Comparison of ENCODE assay signal across 21 mouse cellular contexts in genomic region chr2:68873086-68873485, GRCm38 (mm10). TPM values are rescaled to one million over a fixed set of nuclear protein-coding genes. Genes with fewer than 3 reads are reported as not detected.
DNase-seq lines count a peak whose midpoint lies in the region; ATAC-seq lines count a peak whose summit lies in the region.
"Had no signal": no experiment of that assay in that cellular context is flagged by ENCODE, and none has a peak within 500 bp of the region (broad histone marks: within the 10 kb centered on the region; RNA-seq: fewer than 3 reads in every experiment).

No protein-coding gene starts in this region.

- H3K9ac ChIP-seq in heart, embryonic 11.5 days (ENCODE audit: low read depth, low read length), result no peak overlapping the region
- H3K9ac ChIP-seq: forebrain, embryonic 12.5 days; heart, embryonic 12.5 days had no signal

- H3K27me3 ChIP-seq in heart, embryonic 11.5 days (ENCODE audit: control insufficient read depth, insufficient read depth, low read length), result no peaks in the 10 kb centered on the region
- H3K27me3 ChIP-seq: forebrain, embryonic 12.5 days; heart, embryonic 12.5 days had no signal

- peak; percentile 30 for DNase-seq in heart, adult 11 months
- peak; percentile 85 for DNase-seq in MEL-GATA-1-ER (ENCODE audit: extremely low read depth, low read depth)
- no peak for DNase-seq in adrenal gland, postnatal 14 days
- DNase-seq in gastrocnemius, adult 18-20 months (ENCODE audit: low spot score), result no peak
- DNase-seq in frontal cortex, adult 2 months (ENCODE audit: extremely low spot score in 1 of 2, low spot score in 1 of 2), result no peak
- DNase-seq: cerebellum, adult 11 months; cerebellum, postnatal 14 days; gastrocnemius, postnatal 25 days; kidney, adult 18-20 months; kidney, postnatal 36 days; layer of hippocampus, adult 9-11 months; right cerebral cortex, postnatal 25 days; thymus, postnatal 14 days had no signal

- H3K9me3 ChIP-seq in heart, embryonic 11.5 days (replicated peaks; ENCODE audit: control insufficient read depth, low read length), result no peaks in the 10 kb centered on the region
- H3K9me3 ChIP-seq: forebrain, embryonic 12.5 days; heart, embryonic 12.5 days had no signal

- H3K4me3 ChIP-seq in heart, embryonic 11.5 days (ENCODE audit: low read depth, low read length), result no peak overlapping the region
- H3K4me3 ChIP-seq: forebrain, embryonic 12.5 days; heart, embryonic 12.5 days had no signal

- H3K36me3 ChIP-seq in heart, embryonic 11.5 days (ENCODE audit: control insufficient read depth, insufficient read depth, low read length), result no peaks in the 10 kb centered on the region
- H3K36me3 ChIP-seq: forebrain, embryonic 12.5 days; heart, embryonic 12.5 days had no signal

- 84% methylated on average over 6 of the region's 6 CpGs for WGBS in heart, embryonic 11.5 days (ENCODE audit: insufficient replicate concordance)

- H3K4me1 ChIP-seq in heart, embryonic 11.5 days (ENCODE audit: control insufficient read depth, insufficient read depth, low read length), result peaks cover 30% of the 10 kb centered on the region

- no peak for ATAC-seq in heart, embryonic 11.5 days (replicated peaks; ENCODE audit: insufficient number of reproducible peaks, low FRiP score, low TSS enrichment)
- ATAC-seq in megakaryocyte, adult 5-6 weeks (ENCODE audit: poor library complexity, severe bottlenecking), result peak; percentile 83
- ATAC-seq in neutrophil, adult 5-6 weeks (ENCODE audit: extremely low read depth, insufficient number of reproducible peaks, low FRiP score, poor library complexity, severe bottlenecking), result peak; percentile 69
- ATAC-seq: hindbrain, embryonic 16.5 days had no signal

- H3K27ac ChIP-seq in heart, embryonic 11.5 days (ENCODE audit: low read depth, low read length), result no peak overlapping the region
- H3K27ac ChIP-seq: forebrain, embryonic 12.5 days; stomach, postnatal 0 days had no signal

- no peak overlapping the region for H3K4me2 ChIP-seq in heart, embryonic 11.5 days
- H3K4me2 ChIP-seq: forebrain, embryonic 12.5 days; midbrain, embryonic 11.5 days had no signal

RNA-seq across cellular contexts. Expression of gene Cers6, which starts 11.8 kb away (rescaled TPM):
- polyA plus RNA-seq in heart, embryonic 11.5 days (2014; fragmentation: Nextera tagmentation; extraction: Ambion mirVana), result 31.6 and 32.8 TPM in 2 replicates
- total RNA-seq in megakaryocyte, adult 5-6 weeks (2015), result 133 and 146 TPM in 2 replicates
- 64.6 and 82.4 TPM in 2 replicates for total RNA-seq in megakaryocyte, adult 5-6 weeks (2017)
- 60.5 and 60.6 TPM in 2 replicates for total RNA-seq in neutrophil, adult 5-6 weeks (2017)
- total RNA-seq in adrenal gland, postnatal 14 days (2021), result 8.4 and 8.5 TPM in 2 replicates
- under 1 TPM; 0.80 to 0.97 TPM for total RNA-seq in gastrocnemius, adult 18-20 months (2021)
- 37.0 and 37.7 TPM in 2 replicates for polyA plus RNA-seq in frontal cortex, adult 2 months (2012; rRNA removed)

Comparison
In these comparisons a context has a peak if more than half of its experiments do, and no peak if none do; other contexts are left out.
1. DNase-seq: peak in heart, adult 11 months (single experiment) and MEL-GATA-1-ER (single experiment); none in adrenal gland, postnatal 14 days (single experiment), gastrocnemius, adult 18-20 months (single experiment) and frontal cortex, adult 2 months (0 of 2).